Mouse (Mus musculus) cerebellum, adult 2 months (tissue): ENCODE measurements around the gene Kncn.

Experiments used
- CTCF ChIP-seq: fragments of 200-500 bp; IDR thresholded peaks from 2 replicates; pipeline ENCODE4 v1.5.1; 2011; ENCODE audit warnings: low read depth, mild to moderate bottlenecking, control low read depth, low read length, moderate library complexity, borderline replicate concordance; ENCODE audit not compliant: insufficient read depth
- POLR2A ChIP-seq: fragments of 200-500 bp; IDR thresholded peaks from 2 replicates; pipeline ENCODE4 v1.6.1; 2011; ENCODE audit warnings: low read length, control low read depth, borderline replicate concordance; ENCODE audit not compliant: insufficient read depth

DNA sequence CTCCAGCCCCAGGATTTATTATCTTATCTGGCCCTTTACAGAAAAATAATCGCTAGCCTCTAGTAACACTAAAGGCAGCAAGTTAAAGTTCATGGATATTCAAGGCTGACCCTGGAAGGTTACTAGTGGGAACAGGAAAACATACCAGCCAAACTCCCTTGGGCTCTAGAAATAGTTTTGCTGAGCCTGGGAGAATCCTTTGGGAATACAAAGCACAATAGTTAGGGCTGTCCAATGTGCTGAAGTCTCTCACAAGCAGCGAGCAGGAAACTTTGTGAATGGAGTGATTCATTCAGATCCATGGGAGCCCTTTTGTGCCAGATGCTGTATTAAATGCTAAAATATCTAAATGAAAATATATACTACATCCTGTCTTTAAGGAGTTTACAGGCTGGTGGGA lies 37.5 kb upstream of the Kncn start:
- no peak for TF ChIP-seq POLR2A
- no peak for TF ChIP-seq CTCF
